Mouse (Mus musculus) C2C12 (cell line): ENCODE data around the gene Lfng.

Source experiments
- CTCF ChIP-seq: IDR thresholded peaks from one replicate; pipeline ENCODE4 v1.5.1; 2011; ENCODE audit not compliant: control insufficient read depth, insufficient read depth, insufficient read length
- MAX ChIP-seq: IDR thresholded peaks from one replicate; pipeline ENCODE4 v1.6.1; 2011; ENCODE audit warnings: mild to moderate bottlenecking, control low read depth
- MYOG ChIP-seq: IDR thresholded peaks from one replicate; pipeline ENCODE4 v1.6.1; 2011; ENCODE audit not compliant: control insufficient read depth, insufficient read length; ENCODE audit errors: extremely low read depth
- USF1 ChIP-seq: IDR thresholded peaks from one replicate; pipeline ENCODE4 v1.6.1; 2011; ENCODE audit warnings: low read depth, mild to moderate bottlenecking, control low read depth, moderate library complexity

DNA sequence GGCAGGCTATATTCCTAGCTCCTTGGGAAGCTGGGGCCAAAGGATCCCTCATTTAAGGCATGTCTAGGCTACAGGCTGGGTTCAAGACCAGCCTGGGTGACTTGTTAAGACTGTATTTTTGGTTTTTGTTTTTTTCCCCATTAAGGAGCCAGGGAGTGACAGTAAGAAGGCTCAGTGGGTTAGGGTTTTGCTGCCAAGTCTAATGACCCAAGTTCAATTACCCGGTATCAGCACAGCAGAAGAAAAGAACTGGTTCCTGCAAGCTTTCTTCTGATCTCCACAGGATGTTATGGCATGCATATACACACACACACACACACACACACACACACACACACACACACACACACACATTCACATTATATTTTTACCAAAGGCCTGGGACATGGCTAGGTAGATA, 53.3 kb downstream of the Lfng start:
- no peak for TF ChIP-seq CTCF
- TF ChIP-seq USF1, result no peak
- no peak for TF ChIP-seq MYOG
- TF ChIP-seq MAX, result no peak
